Mouse (Mus musculus): ENCODE measurements at regions not wholly inside any gene's neighbourhood (a gene's known extent, or its start where the extent isn't known, plus 50 kb on each side); places are given as distances from the start of the nearest gene placed in this dataset.
"Not testable (repeated sequence)": the region's sequence is repeated elsewhere in the genome, so short reads cannot be mapped to it uniquely, and the experiment has no call there.

DNA sequence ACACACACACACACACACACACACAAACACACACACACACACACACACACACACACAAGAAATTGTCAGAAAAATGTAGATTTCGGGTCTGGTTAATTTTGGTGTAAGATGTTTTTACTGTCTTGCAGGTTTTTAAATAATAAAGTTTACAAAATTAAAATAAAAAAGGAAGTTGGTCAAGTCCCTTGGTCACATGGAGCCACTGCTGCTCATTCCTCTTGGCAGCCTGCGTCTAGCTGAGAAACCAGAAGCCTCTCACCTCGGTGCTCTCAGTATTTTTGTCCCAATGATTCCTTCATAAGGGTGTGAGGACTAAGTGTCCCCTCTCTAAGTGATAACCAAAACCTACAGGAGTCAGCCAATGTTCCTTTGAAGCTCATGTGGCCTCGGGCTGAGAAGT, 76.8 kb upstream of the Smg1 start:
- no peak for ATAC-seq
- H3K9ac ChIP-seq (replicated peaks) = no peak overlapping the region
- whole genome bisulfite sequencing (ENCODE audit: insufficient replicate concordance) = 70% methylated on average over 4 of the region's 4 CpGs
- no peaks in the 10 kb centered on the region for H3K36me3 ChIP-seq (replicated peaks; ENCODE audit: insufficient read depth, low read length)
- H3K4me1 ChIP-seq (ENCODE audit: insufficient read depth) = no peaks in the 10 kb centered on the region
- no peak overlapping the region for H3K4me3 ChIP-seq (ENCODE audit: low read depth, low read length)
- no peaks in the 10 kb centered on the region for H3K27me3 ChIP-seq (ENCODE audit: insufficient read depth, low read length)
- no peak overlapping the region for H3K27ac ChIP-seq (ENCODE audit: low read depth)
- no peaks in the 10 kb centered on the region for H3K9me3 ChIP-seq (ENCODE audit: low read length)
- TF ChIP-seq EP300 (IDR thresholded peaks at IDR 0.05; ENCODE audit: low read depth) (no peak), CTCF (IDR thresholded peaks at IDR 0.05; ENCODE audit: low read depth) (no peak)
- no peak for DNase-seq
- no peak overlapping the region for H3K4me2 ChIP-seq (ENCODE audit: low read depth, low read length)

GRCm38 (mm10) chr7:118318432-118319135, 75.1 kb upstream of the Smg1 start:
- peak; percentile 95 for ATAC-seq

GRCm38 (mm10) chr7:118314886-118315285, 71.4 kb upstream of the Smg1 start:
- not testable (repeated sequence) for H3K27ac ChIP-seq (ENCODE audit: low read depth); ATAC-seq

More at GRCm38 (mm10) chr7:118318432-118319135, 75.1 kb upstream of the Smg1 start:
- H3K9ac ChIP-seq (replicated peaks) = no peak overlapping the region
- no peaks in the 10 kb centered on the region for H3K9me3 ChIP-seq (ENCODE audit: low read length)
- TF ChIP-seq EP300 (IDR thresholded peaks at IDR 0.05; ENCODE audit: low read depth) = no peak
- TF ChIP-seq CTCF (IDR thresholded peaks at IDR 0.05; ENCODE audit: low read depth) = no peak
- no peak overlapping the region for H3K4me3 ChIP-seq (ENCODE audit: low read depth, low read length)
- WGBS (ENCODE audit: insufficient replicate concordance) = 40% methylated on average over 12 of the region's 12 CpGs
- no peaks in the 10 kb centered on the region for H3K27me3 ChIP-seq (ENCODE audit: insufficient read depth, low read length)
- H3K36me3 ChIP-seq (replicated peaks; ENCODE audit: insufficient read depth, low read length) = no peaks in the 10 kb centered on the region
- no peaks in the 10 kb centered on the region for H3K4me1 ChIP-seq (ENCODE audit: insufficient read depth)
- peak overlapping the region; percentile 36; the same call in 1 of the 2 replicates for H3K27ac ChIP-seq (ENCODE audit: low read depth)
- H3K4me2 ChIP-seq (ENCODE audit: low read depth, low read length) = peak overlapping the region; percentile 47
- DNase-seq = no peak

GRCm38 (mm10) chr7:118314228-118314658, 70.8 kb upstream of the Smg1 start:
- ATAC-seq (no peak), DNase-seq (no peak)
- TF ChIP-seq EP300 (IDR thresholded peaks at IDR 0.05; ENCODE audit: low read depth) = no peak
- TF ChIP-seq CTCF (IDR thresholded peaks at IDR 0.05; ENCODE audit: low read depth) = no peak
- H3K27me3 ChIP-seq (ENCODE audit: insufficient read depth, low read length) = no peaks in the 10 kb centered on the region
- H3K27ac ChIP-seq (ENCODE audit: low read depth) = no peak overlapping the region
- 75% methylated on average over 8 of the region's 8 CpGs for WGBS (ENCODE audit: insufficient replicate concordance)
- H3K36me3 ChIP-seq (replicated peaks; ENCODE audit: insufficient read depth, low read length) = no peaks in the 10 kb centered on the region
- H3K9me3 ChIP-seq (ENCODE audit: low read length) = no peaks in the 10 kb centered on the region
- no peak overlapping the region for H3K9ac ChIP-seq (replicated peaks)
- H3K4me2 ChIP-seq (ENCODE audit: low read depth, low read length) = no peak overlapping the region
- no peak overlapping the region for H3K4me3 ChIP-seq (ENCODE audit: low read depth, low read length)
- no peaks in the 10 kb centered on the region for H3K4me1 ChIP-seq (ENCODE audit: insufficient read depth)

More at GRCm38 (mm10) chr7:118314886-118315285, 71.4 kb upstream of the Smg1 start:
- H3K4me2 ChIP-seq (ENCODE audit: low read depth, low read length); H3K9ac ChIP-seq (replicated peaks); H3K4me3 ChIP-seq (ENCODE audit: low read depth, low read length); H3K36me3 ChIP-seq (replicated peaks; ENCODE audit: insufficient read depth, low read length); H3K27me3 ChIP-seq (ENCODE audit: insufficient read depth, low read length); DNase-seq; H3K4me1 ChIP-seq (ENCODE audit: insufficient read depth); H3K9me3 ChIP-seq (ENCODE audit: low read length): not testable (repeated sequence)
- WGBS (ENCODE audit: insufficient replicate concordance) = 64% methylated on average over 10 of the region's 10 CpGs

- Histone ChIP-seq H3K4me1 (ENCODE audit: insufficient read depth) (no peaks in the 10 kb centered on the region), H3K36me3 (replicated peaks; ENCODE audit: insufficient read depth, low read length) (no peaks in the 10 kb centered on the region), H3K27me3 (ENCODE audit: insufficient read depth, low read length) (no peaks in the 10 kb centered on the region), H3K27ac (ENCODE audit: low read depth) (no peak overlapping the region), H3K4me2 (ENCODE audit: low read depth, low read length) (no peak overlapping the region), H3K9ac (replicated peaks) (no peak overlapping the region), H3K9me3 (ENCODE audit: low read length) (no peaks in the 10 kb centered on the region), H3K4me3 (ENCODE audit: low read depth, low read length) (no peak overlapping the region)
- ATAC-seq = no peak
- no peak for DNase-seq
- WGBS (ENCODE audit: insufficient replicate concordance) = 59% methylated on average over 8 of the region's 8 CpGs
- TF ChIP-seq EP300 (IDR thresholded peaks at IDR 0.05; ENCODE audit: low read depth) (no peak), CTCF (IDR thresholded peaks at IDR 0.05; ENCODE audit: low read depth) (0 out of 2 replicates have a peak, but pooled peaks have one; percentile 34)
These were observed 70.3 kb upstream of the Smg1 start for GRCm38 (mm10) chr7:118313818-118314217.

DNA sequence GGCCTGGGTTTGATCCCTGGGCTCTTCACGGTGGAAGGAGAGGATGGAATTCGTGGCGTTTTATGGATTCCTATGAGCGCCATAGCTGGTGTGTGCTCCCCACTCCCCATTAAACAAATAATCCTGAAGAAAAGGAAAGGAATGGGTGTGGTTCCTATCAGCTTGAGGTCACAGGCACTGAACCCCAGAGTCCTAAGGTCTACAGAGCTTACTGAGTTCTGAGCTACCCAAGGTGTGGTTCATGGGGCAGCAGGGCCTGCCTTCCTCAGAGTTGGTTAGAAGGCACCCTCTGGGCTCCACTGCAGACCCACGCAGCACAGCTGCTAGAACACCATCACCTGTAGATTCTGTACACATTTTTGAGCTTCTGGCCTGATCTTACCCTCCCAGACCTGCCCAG, 66.3 kb upstream of the Smg1 start:
- no peak overlapping the region for H3K4me3 ChIP-seq (ENCODE audit: low read depth, low read length)
- H3K27ac ChIP-seq (ENCODE audit: low read depth) = no peak overlapping the region
- no peaks in the 10 kb centered on the region for H3K27me3 ChIP-seq (ENCODE audit: insufficient read depth, low read length)
- TF ChIP-seq CTCF (IDR thresholded peaks at IDR 0.05; ENCODE audit: low read depth) (no peak), EP300 (IDR thresholded peaks at IDR 0.05; ENCODE audit: low read depth) (no peak)
- H3K4me2 ChIP-seq (ENCODE audit: low read depth, low read length) = no peak overlapping the region
- no peaks in the 10 kb centered on the region for H3K36me3 ChIP-seq (replicated peaks; ENCODE audit: insufficient read depth, low read length)
- H3K9ac ChIP-seq (replicated peaks) = no peak overlapping the region
- no peaks in the 10 kb centered on the region for H3K4me1 ChIP-seq (ENCODE audit: insufficient read depth)
- ATAC-seq (no peak), DNase-seq (no peak)
- 68% methylated on average over 5 of the region's 5 CpGs for WGBS (ENCODE audit: insufficient replicate concordance)
- no peaks in the 10 kb centered on the region for H3K9me3 ChIP-seq (ENCODE audit: low read length)
